Mouse (Mus musculus) bone marrow macrophage, adult 2 months (primary cell): ENCODE measurements around the gene Slc17a3.

Source experiments
- CTCF ChIP-seq: IDR thresholded peaks from 2 replicates; pipeline ENCODE4 v1.5.1; 2012; ENCODE audit warnings: low read depth, mild to moderate bottlenecking, low read length, moderate library complexity
- POLR2A ChIP-seq: IDR thresholded peaks from 2 replicates; pipeline ENCODE4 v1.6.1; 2012; ENCODE audit warnings: mild to moderate bottlenecking, low read depth, low read length, borderline replicate concordance

DNA sequence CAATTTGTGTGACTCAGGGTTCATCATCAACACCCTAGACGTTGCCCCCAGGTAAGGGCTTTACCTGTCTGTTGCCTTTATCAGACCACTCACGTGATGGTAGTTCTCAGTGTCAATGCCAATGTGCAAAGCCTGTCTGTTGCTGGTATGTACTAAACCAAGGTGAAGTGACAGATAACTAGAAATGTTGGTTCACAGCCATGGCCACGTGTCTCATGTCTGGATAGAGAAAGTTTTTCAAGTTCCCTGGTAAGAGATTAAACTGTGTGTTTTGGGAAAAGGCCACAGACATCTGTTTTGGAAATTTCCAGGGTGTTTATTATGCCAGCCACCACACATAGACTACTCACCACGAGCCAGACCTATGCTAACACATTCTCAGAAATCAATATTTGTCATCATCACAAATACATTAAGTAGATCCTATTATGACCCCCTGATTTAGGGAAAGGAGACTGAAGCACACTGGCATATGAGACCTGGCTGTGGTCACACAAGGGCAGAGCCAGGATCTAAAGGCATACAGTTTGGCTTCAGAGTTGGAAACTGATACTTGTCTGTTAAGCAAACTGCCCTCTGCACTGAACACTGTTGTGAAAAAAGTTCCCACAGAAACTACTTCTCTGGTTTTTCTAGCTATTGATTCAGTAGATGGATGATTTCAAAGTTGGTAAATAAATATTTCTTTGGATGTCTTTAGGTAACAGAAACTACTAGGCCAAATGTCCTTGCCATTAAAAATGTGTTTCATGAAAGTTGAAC, 18.9 kb upstream of the Slc17a3 start:
- TF ChIP-seq POLR2A (no peak), CTCF (no peak)
